Mouse (Mus musculus): ENCODE results near the gene Fitm1. TPM values are rescaled to one million over a fixed set of nuclear protein-coding genes. Genes with fewer than 3 reads are reported as not detected.

The Fitm1 gene
- polyA plus RNA-seq (2012; rRNA removed), result 5.1 and 17.5 TPM in 2 replicates

DNA sequence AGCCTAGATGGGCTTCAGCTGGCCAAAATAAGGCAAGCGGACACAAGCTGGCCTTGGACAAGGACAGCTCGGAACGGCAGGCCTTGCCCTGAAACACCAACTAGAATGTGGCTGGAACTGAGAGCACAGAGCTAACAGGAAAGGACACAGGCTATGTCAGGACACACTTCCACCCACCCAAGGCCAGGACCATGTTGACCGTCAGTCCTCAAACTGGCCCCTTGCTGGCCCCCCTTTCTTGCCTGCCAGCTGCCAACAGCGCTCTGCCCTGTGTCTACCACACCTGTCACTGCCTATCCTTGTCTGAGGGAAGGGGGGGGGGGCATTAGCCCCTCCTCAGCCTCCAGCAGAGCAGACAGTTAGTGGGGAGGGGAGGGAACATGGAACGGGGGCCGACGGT lies at the start of gene Fitm1:
TSS of gene Fitm1 (plus strand) at position 316 of the 400 bp plus-strand sequence.
- WGBS, result 60% methylated on average over 8 of the region's 8 CpGs
- DNase-seq, result no peak

DNA sequence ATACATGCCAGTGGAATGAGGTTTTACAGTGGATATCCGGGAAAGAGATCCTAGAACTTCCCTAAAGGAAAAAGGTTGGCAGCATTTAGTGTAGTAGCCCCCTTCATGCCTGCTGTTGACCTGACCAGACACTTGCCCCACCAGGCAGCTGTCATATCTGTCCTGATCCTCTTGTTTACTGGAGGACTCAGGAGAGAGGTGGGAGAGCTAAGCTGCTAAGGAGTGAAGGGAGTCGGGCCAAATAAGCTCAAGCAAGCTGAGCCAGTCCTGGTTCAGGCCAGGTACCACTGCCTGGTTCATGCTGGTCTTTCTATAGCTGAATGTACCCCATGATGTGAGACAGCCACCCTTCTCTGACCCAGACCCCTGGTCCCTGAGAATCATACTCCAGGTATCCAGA lies 48.7 kb upstream of the Fitm1 start:
- Histone ChIP-seq H3K4me3 (replicated peaks; ENCODE audit: extremely low read depth, low read depth, low read length) (no peak overlapping the region), H3K4me1 (ENCODE audit: control insufficient read depth, insufficient read depth, low read length) (no peaks in the 10 kb centered on the region)
- no peak for DNase-seq
- 80% methylated on average over 2 of the region's 2 CpGs for WGBS
- TF ChIP-seq CTCF (IDR thresholded peaks at IDR 0.05; ENCODE audit: insufficient read depth, low read length), result no peak
- TF ChIP-seq POLR2A (IDR thresholded peaks at IDR 0.05; ENCODE audit: borderline replicate concordance, extremely low read depth, low read depth, low read length), result no peak

More for the DNA sequence above, at the start of gene Fitm1:
- Histone ChIP-seq H3K4me1 (ENCODE audit: control insufficient read depth, insufficient read depth, low read length) (peaks cover 5% of the 10 kb centered on the region), H3K4me3 (replicated peaks; ENCODE audit: extremely low read depth, low read depth, low read length) (no peak within 1 kb of the TSS)
- no peak for TF ChIP-seq POLR2A (IDR thresholded peaks at IDR 0.05; ENCODE audit: borderline replicate concordance, extremely low read depth, low read depth, low read length)
- TF ChIP-seq CTCF (IDR thresholded peaks at IDR 0.05; ENCODE audit: insufficient read depth, low read length), result no peak

DNA sequence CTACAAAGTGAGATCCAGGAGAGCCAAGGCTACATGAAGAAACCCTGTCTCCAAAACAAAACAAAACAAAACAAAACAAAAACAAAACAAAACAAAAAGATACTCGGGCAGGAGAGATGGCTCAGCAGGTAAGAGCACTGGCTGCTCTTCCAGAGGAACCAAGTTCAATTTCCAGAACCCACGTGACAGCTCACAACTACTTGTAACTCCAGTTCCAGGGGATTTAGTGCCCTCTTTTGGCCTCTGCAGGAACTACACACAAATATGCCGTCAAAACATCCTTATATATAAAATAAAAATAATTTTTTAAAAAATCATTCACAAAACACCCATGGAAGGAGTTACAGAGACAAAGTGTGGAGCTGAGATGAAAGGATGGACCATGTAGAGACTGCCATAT lies 47.5 kb upstream of the Fitm1 start:
- no peak overlapping the region for H3K4me3 ChIP-seq (replicated peaks; ENCODE audit: extremely low read depth, low read depth, low read length)
- 22% methylated on average over 3 of the region's 3 CpGs for WGBS
- no peak for DNase-seq
- H3K4me1 ChIP-seq (ENCODE audit: control insufficient read depth, insufficient read depth, low read length), result no peaks in the 10 kb centered on the region
- TF ChIP-seq POLR2A (IDR thresholded peaks at IDR 0.05; ENCODE audit: borderline replicate concordance, extremely low read depth, low read depth, low read length), result no peak
- TF ChIP-seq CTCF (IDR thresholded peaks at IDR 0.05; ENCODE audit: insufficient read depth, low read length), result no peak

DNA sequence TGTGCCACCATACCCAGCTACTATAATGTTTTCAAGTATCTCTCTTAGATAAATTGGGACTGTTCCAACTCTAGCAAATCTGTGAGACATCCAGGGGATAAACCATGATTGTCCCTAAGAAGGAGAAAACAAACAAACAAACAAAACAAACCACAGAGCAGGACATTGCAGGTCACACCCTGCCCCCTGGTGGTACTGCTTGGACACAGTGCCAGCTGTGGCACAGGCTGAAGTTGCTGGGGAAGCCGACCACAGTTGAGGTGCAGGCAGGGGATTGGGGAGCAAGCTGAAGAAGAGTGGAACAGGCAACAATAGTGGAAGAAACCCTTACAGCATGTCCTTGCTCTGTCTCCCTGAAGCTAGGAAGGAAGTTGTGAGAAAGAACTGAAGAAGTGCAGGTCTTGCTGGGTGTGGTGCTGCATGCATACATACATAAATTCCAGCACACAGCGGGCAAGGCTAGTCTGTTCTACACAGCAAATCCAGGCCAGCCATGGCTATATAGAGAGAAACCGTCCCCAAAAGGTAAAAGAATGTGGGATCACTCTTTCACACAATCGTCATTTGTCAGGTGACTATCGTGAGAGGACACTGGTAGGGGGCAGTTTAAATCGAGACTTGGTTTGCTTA lies 39.2 kb upstream of the Fitm1 start:
- peak; percentile 12 for DNase-seq

DNA sequence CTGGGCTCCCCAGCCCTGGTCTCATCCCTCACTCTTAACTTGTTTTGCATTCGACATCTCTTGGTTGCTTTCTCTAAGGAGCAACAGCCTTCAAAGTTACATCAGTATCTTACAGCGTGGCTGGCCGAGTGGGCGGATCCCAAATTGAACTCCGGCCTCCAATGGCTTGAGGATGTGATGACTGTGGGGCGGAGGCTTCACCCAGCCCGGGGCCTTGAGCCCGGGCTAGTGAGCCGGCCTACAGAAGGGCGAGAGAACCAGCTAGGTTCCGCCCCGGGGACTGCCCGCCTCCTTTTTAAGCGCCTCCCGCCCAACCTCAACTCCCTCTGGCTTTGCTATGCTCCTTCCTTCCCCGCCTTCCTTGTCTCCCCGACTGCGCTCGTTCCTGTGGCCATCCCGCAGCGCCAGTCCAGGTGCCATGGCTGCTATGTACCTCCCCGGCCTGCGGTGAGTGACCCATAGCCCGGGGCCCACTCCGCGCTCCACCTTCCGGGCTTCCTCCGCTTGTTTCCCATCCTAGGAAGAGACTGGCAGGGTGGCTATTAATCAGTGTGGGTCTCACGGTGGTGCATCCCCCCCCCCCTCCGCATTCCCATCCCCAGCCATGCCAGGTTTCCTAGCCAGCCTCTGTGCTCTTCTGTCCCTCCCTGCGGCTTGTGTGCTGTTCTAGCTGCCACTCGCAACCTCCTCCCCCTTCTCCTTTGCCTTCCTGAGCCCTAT lies 35.2 kb upstream of the Fitm1 start, which contains the start of gene Pck2:
TSS of gene Pck2 (plus strand) at position 200 of the 720 bp plus-strand sequence.
- Histone ChIP-seq H3K4me3 (replicated peaks; ENCODE audit: extremely low read depth, low read depth, low read length) (peak within 1 kb of the TSS; percentile 96), H3K4me1 (ENCODE audit: control insufficient read depth, insufficient read depth, low read length) (0 out of 2 replicates have a peak, but pooled peaks cover 3% of the 10 kb centered on the region)
- peak; percentile 79 for DNase-seq
- TF ChIP-seq POLR2A (IDR thresholded peaks at IDR 0.05; ENCODE audit: borderline replicate concordance, extremely low read depth, low read depth, low read length), result peak; percentile 89; the same call in 1 of the 2 replicates
- TF ChIP-seq CTCF (IDR thresholded peaks at IDR 0.05; ENCODE audit: insufficient read depth, low read length), result no peak
- under 1% methylated on average over 32 of the region's 32 CpGs for WGBS

More for the DNA sequence above, 39.2 kb upstream of the Fitm1 start:
- Histone ChIP-seq H3K4me1 (ENCODE audit: control insufficient read depth, insufficient read depth, low read length) (0 out of 2 replicates have a peak, but pooled peaks cover 3% of the 10 kb centered on the region), H3K4me3 (replicated peaks; ENCODE audit: extremely low read depth, low read depth, low read length) (no peak overlapping the region)
- TF ChIP-seq CTCF (IDR thresholded peaks at IDR 0.05; ENCODE audit: insufficient read depth, low read length) (peak; percentile 79), POLR2A (IDR thresholded peaks at IDR 0.05; ENCODE audit: borderline replicate concordance, extremely low read depth, low read depth, low read length) (no peak)
- WGBS, result 44% methylated on average over 6 of the region's 6 CpGs

DNA sequence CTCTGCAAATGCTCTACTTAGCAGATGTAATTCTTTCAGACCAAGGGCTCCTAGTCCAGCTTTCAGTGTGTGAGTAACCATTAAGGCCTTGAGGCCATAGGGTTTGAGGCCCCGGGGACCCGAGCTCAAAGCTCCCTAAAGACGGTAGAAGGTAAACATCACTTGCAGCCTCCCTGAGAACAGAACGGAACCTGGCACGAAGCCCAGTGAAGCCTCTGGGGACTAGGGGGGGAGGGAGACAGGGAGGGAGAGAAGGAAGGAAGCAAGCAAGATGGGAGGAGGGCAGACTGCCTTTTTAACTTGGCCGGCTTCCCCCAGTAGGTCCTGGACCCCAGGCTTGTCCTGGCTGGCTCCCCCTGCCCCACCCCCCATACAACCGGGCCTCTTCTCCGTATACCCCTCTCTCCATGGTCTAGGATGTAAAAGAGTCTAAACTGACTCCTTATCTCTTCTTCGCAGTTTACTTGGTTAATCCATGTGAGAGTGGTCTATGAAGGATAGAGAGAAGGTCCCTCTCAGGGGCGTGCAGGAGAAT lies 34.6 kb upstream of the Fitm1 start:
- 3% methylated on average over 10 of the region's 10 CpGs for WGBS

DNA sequence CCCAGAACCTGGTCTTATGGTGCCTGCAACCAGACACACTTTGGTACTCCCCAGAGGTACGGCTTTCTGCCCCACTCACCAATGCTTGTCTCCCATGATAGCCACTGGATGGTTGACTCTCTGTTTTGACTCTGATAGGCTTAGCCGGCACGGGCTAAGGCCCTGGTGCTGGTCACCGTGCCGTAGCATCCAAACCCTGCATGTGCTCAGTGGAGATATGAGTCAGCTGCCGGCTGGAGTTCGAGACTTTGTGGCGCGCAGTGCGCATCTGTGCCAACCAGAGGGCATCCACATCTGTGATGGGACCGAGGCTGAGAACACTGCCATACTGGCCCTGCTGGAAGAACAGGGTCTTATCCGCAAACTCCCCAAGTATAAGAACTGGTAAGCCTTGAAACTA lies 33.1 kb upstream of the Fitm1 start:
- no peak overlapping the region for H3K4me3 ChIP-seq (replicated peaks; ENCODE audit: extremely low read depth, low read depth, low read length)
- TF ChIP-seq CTCF (IDR thresholded peaks at IDR 0.05; ENCODE audit: insufficient read depth, low read length) (no peak), POLR2A (IDR thresholded peaks at IDR 0.05; ENCODE audit: borderline replicate concordance, extremely low read depth, low read depth, low read length) (no peak)
- WGBS, result 94% methylated on average over 12 of the region's 12 CpGs
- H3K4me1 ChIP-seq (ENCODE audit: control insufficient read depth, insufficient read depth, low read length), result 0 out of 2 replicates have a peak, but pooled peaks cover 3% of the 10 kb centered on the region
- DNase-seq, result no peak

More for the DNA sequence above, 34.6 kb upstream of the Fitm1 start:
- Histone ChIP-seq H3K4me1 (ENCODE audit: control insufficient read depth, insufficient read depth, low read length) (0 out of 2 replicates have a peak, but pooled peaks cover 3% of the 10 kb centered on the region), H3K4me3 (replicated peaks; ENCODE audit: extremely low read depth, low read depth, low read length) (peak overlapping the region; percentile 96)
- DNase-seq, result peak; percentile 72
- TF ChIP-seq POLR2A (IDR thresholded peaks at IDR 0.05; ENCODE audit: borderline replicate concordance, extremely low read depth, low read depth, low read length), result no peak
- no peak for TF ChIP-seq CTCF (IDR thresholded peaks at IDR 0.05; ENCODE audit: insufficient read depth, low read length)

DNA sequence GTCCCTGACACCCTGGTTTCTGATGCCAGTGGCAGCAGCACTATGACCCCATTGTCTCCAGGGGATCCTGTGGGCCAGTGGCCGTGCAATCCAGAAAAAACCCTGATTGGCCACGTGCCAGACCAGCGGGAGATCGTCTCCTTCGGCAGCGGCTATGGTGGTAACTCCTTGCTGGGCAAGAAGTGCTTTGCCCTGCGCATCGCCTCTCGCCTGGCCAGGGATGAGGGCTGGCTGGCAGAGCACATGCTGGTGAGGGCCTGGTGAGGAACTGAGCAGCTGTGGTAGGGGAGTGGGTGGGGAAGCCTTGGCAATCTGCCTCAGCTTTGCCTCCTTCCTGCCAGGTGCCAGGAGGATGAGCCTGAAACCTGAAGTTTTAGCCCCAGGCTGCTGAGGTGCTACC lies 31.1 kb upstream of the Fitm1 start:
- H3K4me1 ChIP-seq (ENCODE audit: control insufficient read depth, insufficient read depth, low read length), result 0 out of 2 replicates have a peak, but pooled peaks cover 3% of the 10 kb centered on the region
- H3K4me3 ChIP-seq (replicated peaks; ENCODE audit: extremely low read depth, low read depth, low read length), result no peak overlapping the region
- WGBS, result 68% methylated on average over 9 of the region's 9 CpGs
- DNase-seq, result no peak
- TF ChIP-seq CTCF (IDR thresholded peaks at IDR 0.05; ENCODE audit: insufficient read depth, low read length), result no peak
- no peak for TF ChIP-seq POLR2A (IDR thresholded peaks at IDR 0.05; ENCODE audit: borderline replicate concordance, extremely low read depth, low read depth, low read length)

DNA sequence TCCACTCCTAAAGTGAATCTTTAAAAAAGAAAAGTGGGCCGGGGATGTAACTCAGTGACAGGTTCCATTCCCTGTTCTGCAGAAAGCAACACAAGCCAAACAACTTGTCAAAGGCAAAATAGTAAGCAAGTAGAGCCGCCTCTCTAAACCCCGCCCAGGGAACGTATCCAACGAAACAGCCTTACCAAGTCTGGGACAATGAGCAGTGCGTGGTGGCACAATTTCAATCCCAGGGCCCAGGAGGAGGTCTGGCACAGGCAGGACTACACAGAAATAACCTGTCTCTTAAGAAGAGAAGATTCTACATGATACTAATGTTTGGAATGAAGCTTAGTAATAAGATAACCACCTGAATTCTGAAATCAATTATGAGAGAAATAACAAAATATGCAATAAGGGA lies 25.2 kb upstream of the Fitm1 start:
- no peak for DNase-seq
- no peak for TF ChIP-seq CTCF (IDR thresholded peaks at IDR 0.05; ENCODE audit: insufficient read depth, low read length)
- no peak for TF ChIP-seq POLR2A (IDR thresholded peaks at IDR 0.05; ENCODE audit: borderline replicate concordance, extremely low read depth, low read depth, low read length)
- Histone ChIP-seq H3K4me1 (ENCODE audit: control insufficient read depth, insufficient read depth, low read length) (no peaks in the 10 kb centered on the region), H3K4me3 (replicated peaks; ENCODE audit: extremely low read depth, low read depth, low read length) (no peak overlapping the region)
- 82% methylated on average over 6 of the region's 6 CpGs for WGBS

Data from lung, adult 2 months (tissue).